Mouse (Mus musculus) CD4-positive helper T cell, adult 2 months (primary cell): ENCODE measurements around the gene Cd27.
A peak's percentile ranks its signal among the peaks of the same experiment; 100 is the strongest.

ENCODE experiments used
- DNase-seq: peaks from one replicate; pipeline ENCODE4 v3.0.0-alpha.2; 2012; ENCODE audit warnings: low read depth, missing footprints, low spot score

Gene Cd27

GRCm38 (mm10) chr6:125252285-125252684 is 15.5 kb upstream of the Cd27 start:
- no peak for DNase-seq

GRCm38 (mm10) chr6:125244551-125244950 is 7.7 kb upstream of the Cd27 start:
- DNase-seq, result no peak

- DNase-seq, result peak; percentile 88
Measured at GRCm38 (mm10) chr6:125241566-125241965, 4.8 kb upstream of the Cd27 start.

- no peak for DNase-seq
Measured at GRCm38 (mm10) chr6:125240617-125241016, 3.8 kb upstream of the Cd27 start.

- peak; percentile 54 for DNase-seq
Measured at GRCm38 (mm10) chr6:125239547-125239946, 2.7 kb upstream of the Cd27 start.

- peak; percentile 70 for DNase-seq
Measured at GRCm38 (mm10) chr6:125238396-125238795, 1.6 kb upstream of the Cd27 start.

- DNase-seq, result peak; percentile 66
Measured at GRCm38 (mm10) chr6:125237421-125237820, 611 bp upstream of the Cd27 start.

GRCm38 (mm10) chr6:125236341-125236740 is 469 bp downstream of the Cd27 start:
- DNase-seq, result no peak

- DNase-seq, result no peak
Measured at GRCm38 (mm10) chr6:125234520-125234828, 2.3 kb downstream of the Cd27 start.

- no peak for DNase-seq
Measured at GRCm38 (mm10) chr6:125233816-125234519, 2.8 kb downstream of the Cd27 start.

GRCm38 (mm10) chr6:125232516-125232915 is 4.3 kb downstream of the Cd27 start:
- DNase-seq, result no peak

- DNase-seq, result peak; percentile 52
Measured at GRCm38 (mm10) chr6:125232045-125232437, 4.8 kb downstream of the Cd27 start.

GRCm38 (mm10) chr6:125231117-125232044 is 5.4 kb downstream of the Cd27 start, which contains the start of gene Tapbpl:
Tapbpl (minus strand) TSS chr6:125231860.
- DNase-seq, result peak; percentile 85

GRCm38 (mm10) chr6:125230571-125230970 is 6.2 kb downstream of the Cd27 start:
- no peak for DNase-seq

GRCm38 (mm10) chr6:125225518-125226115 is 11.2 kb downstream of the Cd27 start:
- peak; percentile 73 for DNase-seq

- no peak for DNase-seq
Measured at GRCm38 (mm10) chr6:125222577-125222976, 14.2 kb downstream of the Cd27 start.

GRCm38 (mm10) chr6:125222146-125222545 is 14.7 kb downstream of the Cd27 start:
- DNase-seq, result peak; percentile 93

- no peak for DNase-seq
Measured at GRCm38 (mm10) chr6:125221115-125221745, 15.6 kb downstream of the Cd27 start.

- DNase-seq, result peak; percentile 82
Measured at GRCm38 (mm10) chr6:125218963-125219362, 17.8 kb downstream of the Cd27 start.

GRCm38 (mm10) chr6:125217899-125218298 is 18.9 kb downstream of the Cd27 start:
- no peak for DNase-seq

- DNase-seq, result no peak
Measured at GRCm38 (mm10) chr6:125216898-125217297, 19.9 kb downstream of the Cd27 start.
